In genomic region chr6:90678759-90679158, GRCm38 (mm10) we compare ENCODE assay signal across 11 mouse cellular contexts.
DNase-seq lines count a peak whose midpoint lies in the region; ATAC-seq lines count a peak whose summit lies in the region.
"Had no signal": no experiment of that assay in that cellular context is flagged by ENCODE, and none has a peak within 500 bp of the region (broad histone marks: within the 10 kb centered on the region; RNA-seq: fewer than 3 reads in every experiment).

No protein-coding gene starts in this region.

- H3K4me3 ChIP-seq in lung, embryonic 15.5 days, result no peak overlapping the region
- H3K4me3 ChIP-seq in stomach, embryonic 15.5 days (replicated peaks), result no peak overlapping the region
- H3K4me3 ChIP-seq: forebrain, embryonic 15.5 days; hindbrain, embryonic 12.5 days had no signal

- H3K9me3 ChIP-seq in lung, embryonic 15.5 days, result no peaks in the 10 kb centered on the region
- H3K9me3 ChIP-seq in stomach, embryonic 15.5 days, result no peaks in the 10 kb centered on the region
- H3K9me3 ChIP-seq: forebrain, embryonic 15.5 days; hindbrain, embryonic 12.5 days had no signal

- H3K27me3 ChIP-seq in lung, embryonic 15.5 days, result no peaks in the 10 kb centered on the region
- no peaks in the 10 kb centered on the region for H3K27me3 ChIP-seq in stomach, embryonic 15.5 days (replicated peaks)
- H3K27me3 ChIP-seq: forebrain, embryonic 15.5 days; hindbrain, embryonic 12.5 days had no signal

- ATAC-seq in lung, embryonic 15.5 days (ENCODE audit: borderline replicate concordance, extremely low read depth, low FRiP score, low TSS enrichment), result peak; percentile 46
- ATAC-seq in stomach, embryonic 15.5 days (ENCODE audit: insufficient read depth, low FRiP score, low read depth), result peak; percentile 19; the same call in 1 of the 2 replicates
- ATAC-seq in megakaryocyte-erythroid progenitor cell, adult 5-6 weeks (replicated peaks; ENCODE audit: low FRiP score, low TSS enrichment, poor library complexity, severe bottlenecking), result no peak
- ATAC-seq: forebrain, embryonic 15.5 days had no signal

- peak; percentile 45 for DNase-seq in adrenal gland, postnatal 10 days
- DNase-seq in adrenal gland, postnatal 25 days, result no peak
- DNase-seq in lung, adult 18-20 months, result no peak
- DNase-seq in kidney, postnatal 25 days, result peak; percentile 65 to 82
- no peak for DNase-seq in left cerebral cortex, adult 9 months (ENCODE audit: low spot score in 2 of 2)
- DNase-seq: right cerebral cortex, adult 18-20 months had no signal

- 66% methylated on average over 4 of the region's 4 CpGs for WGBS in lung, embryonic 15.5 days
- 77% methylated on average over 4 of the region's 4 CpGs for WGBS in stomach, embryonic 15.5 days

- H3K4me2 ChIP-seq in lung, embryonic 15.5 days, result no peak overlapping the region
- H3K4me2 ChIP-seq in stomach, embryonic 15.5 days, result no peak overlapping the region
- H3K4me2 ChIP-seq: forebrain, embryonic 15.5 days; hindbrain, embryonic 12.5 days had no signal

- no peak overlapping the region for H3K9ac ChIP-seq in lung, embryonic 15.5 days
- no peak overlapping the region for H3K9ac ChIP-seq in stomach, embryonic 15.5 days
- H3K9ac ChIP-seq: forebrain, embryonic 15.5 days; hindbrain, embryonic 12.5 days had no signal

- H3K4me1 ChIP-seq in lung, embryonic 15.5 days, result peaks cover 7% of the 10 kb centered on the region; the same call in 1 of the 2 replicates
- H3K4me1 ChIP-seq in stomach, embryonic 15.5 days, result 0 out of 2 replicates have a peak, but pooled peaks cover 2% of the 10 kb centered on the region
- H3K4me1 ChIP-seq: forebrain, embryonic 15.5 days; hindbrain, embryonic 12.5 days had no signal

- H3K36me3 ChIP-seq in lung, embryonic 15.5 days, result peaks cover 66% of the 10 kb centered on the region
- H3K36me3 ChIP-seq in stomach, embryonic 15.5 days, result peaks cover 40% of the 10 kb centered on the region

- peak overlapping the region; percentile 72 for H3K27ac ChIP-seq in lung, embryonic 15.5 days
- H3K27ac ChIP-seq in stomach, embryonic 15.5 days, result peak overlapping the region; percentile 21; the same call in 1 of the 2 replicates
- H3K27ac ChIP-seq: forebrain, embryonic 15.5 days; hindbrain, embryonic 12.5 days had no signal

Comparison
In these comparisons a context has a peak if more than half of its experiments do, and no peak if none do; other contexts are left out.
1. DNase-seq: peak in adrenal gland, postnatal 10 days (single experiment) and kidney, postnatal 25 days (2 of 2); none in adrenal gland, postnatal 25 days (single experiment), lung, adult 18-20 months (0 of 2) and left cerebral cortex, adult 9 months (0 of 2).